Mouse (Mus musculus): ENCODE measurements around the gene Grin3b. TPM values are rescaled to one million over a fixed set of nuclear protein-coding genes. Genes with fewer than 3 reads are reported as not detected.
A peak's percentile ranks its signal among the peaks of the same experiment; 100 is the strongest.

Grin3b gene
- polyA plus RNA-seq, 1 experiment = 0.16 TPM

DNA sequence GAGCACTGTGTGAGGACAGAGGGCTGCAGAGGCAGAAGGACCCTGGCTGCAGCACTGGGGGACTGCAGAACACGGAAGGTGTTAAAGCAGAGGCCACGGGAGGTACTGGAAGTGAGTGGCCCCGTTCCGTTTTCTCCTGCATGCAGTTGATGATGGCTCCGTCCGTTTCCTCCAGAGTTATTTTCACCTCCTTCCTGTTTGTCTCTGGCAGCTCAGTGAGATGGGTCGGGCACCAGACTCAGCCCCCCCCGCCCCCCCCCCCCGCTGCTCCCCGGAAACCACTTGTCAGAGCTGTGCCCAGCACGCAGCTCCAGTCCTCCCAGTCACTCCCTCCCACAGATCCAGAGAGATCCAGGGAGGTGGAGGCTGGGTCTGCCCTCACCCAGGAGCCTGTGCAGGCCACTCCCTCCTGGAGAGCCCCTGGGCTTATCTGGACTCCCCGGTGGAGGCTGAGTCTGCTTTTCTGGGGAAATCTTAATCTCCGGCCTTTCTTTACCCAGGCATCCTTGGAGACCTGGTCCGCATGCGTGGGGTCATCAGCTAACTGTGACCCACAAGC lies 48.3 kb downstream of the Grin3b start:
- H3K36me3 ChIP-seq (ENCODE audit: control insufficient read depth, insufficient read depth, low read length) = peaks cover 47% of the 10 kb centered on the region
- peak overlapping the region; percentile 92 for H3K27ac ChIP-seq (ENCODE audit: insufficient read depth, low read length)
- peak overlapping the region; percentile 53 for H3K4me3 ChIP-seq (ENCODE audit: extremely low read depth, insufficient read depth, insufficient read length)
- peaks cover 35% of the 10 kb centered on the region for H3K4me1 ChIP-seq (ENCODE audit: control insufficient read depth, insufficient read depth, insufficient read length)
- 11% methylated on average over 15 of the region's 15 CpGs for WGBS
- no peak for TF ChIP-seq CTCF (IDR thresholded peaks at IDR 0.05; ENCODE audit: extremely low read depth, insufficient read depth, insufficient read length, insufficient replicate concordance)
- peak; percentile 53; the same call in 1 of the 2 replicates for TF ChIP-seq POLR2A (IDR thresholded peaks at IDR 0.05; ENCODE audit: low read depth, low read length)
- H3K27me3 ChIP-seq (ENCODE audit: control insufficient read depth, insufficient read depth, low read length) = no peaks in the 10 kb centered on the region
- peak in 1 of 2 experiments; percentile 74 for DNase-seq (ENCODE audit: low read depth in 1 of 2, low spot score in 2 of 2)

- DNase-seq (ENCODE audit: low read depth in 1 of 2, low spot score in 2 of 2) = no peak
- Histone ChIP-seq H3K4me3 (ENCODE audit: extremely low read depth, insufficient read depth, insufficient read length) (peak overlapping the region; percentile 53), H3K36me3 (ENCODE audit: control insufficient read depth, insufficient read depth, low read length) (peaks cover 46% of the 10 kb centered on the region), H3K27me3 (ENCODE audit: control insufficient read depth, insufficient read depth, low read length) (no peaks in the 10 kb centered on the region), H3K4me1 (ENCODE audit: control insufficient read depth, insufficient read depth, insufficient read length) (peaks cover 38% of the 10 kb centered on the region; the same call in 1 of the 2 replicates), H3K27ac (ENCODE audit: insufficient read depth, low read length) (peak overlapping the region; percentile 92)
- 84% methylated on average over 20 of the region's 20 CpGs for WGBS
- TF ChIP-seq CTCF (IDR thresholded peaks at IDR 0.05; ENCODE audit: extremely low read depth, insufficient read depth, insufficient read length, insufficient replicate concordance) (no peak), POLR2A (IDR thresholded peaks at IDR 0.05; ENCODE audit: low read depth, low read length) (no peak)
These were observed 49.1 kb downstream of the Grin3b start for GRCm38 (mm10) chr10:80019471-80020131.

- Histone ChIP-seq H3K4me1 (ENCODE audit: control insufficient read depth, insufficient read depth, insufficient read length) (peaks cover 44% of the 10 kb centered on the region; the same call in 1 of the 2 replicates), H3K36me3 (ENCODE audit: control insufficient read depth, insufficient read depth, low read length) (peaks cover 52% of the 10 kb centered on the region)
These were observed 49.7 kb downstream of the Grin3b start for GRCm38 (mm10) chr10:80020191-80020590.

DNA sequence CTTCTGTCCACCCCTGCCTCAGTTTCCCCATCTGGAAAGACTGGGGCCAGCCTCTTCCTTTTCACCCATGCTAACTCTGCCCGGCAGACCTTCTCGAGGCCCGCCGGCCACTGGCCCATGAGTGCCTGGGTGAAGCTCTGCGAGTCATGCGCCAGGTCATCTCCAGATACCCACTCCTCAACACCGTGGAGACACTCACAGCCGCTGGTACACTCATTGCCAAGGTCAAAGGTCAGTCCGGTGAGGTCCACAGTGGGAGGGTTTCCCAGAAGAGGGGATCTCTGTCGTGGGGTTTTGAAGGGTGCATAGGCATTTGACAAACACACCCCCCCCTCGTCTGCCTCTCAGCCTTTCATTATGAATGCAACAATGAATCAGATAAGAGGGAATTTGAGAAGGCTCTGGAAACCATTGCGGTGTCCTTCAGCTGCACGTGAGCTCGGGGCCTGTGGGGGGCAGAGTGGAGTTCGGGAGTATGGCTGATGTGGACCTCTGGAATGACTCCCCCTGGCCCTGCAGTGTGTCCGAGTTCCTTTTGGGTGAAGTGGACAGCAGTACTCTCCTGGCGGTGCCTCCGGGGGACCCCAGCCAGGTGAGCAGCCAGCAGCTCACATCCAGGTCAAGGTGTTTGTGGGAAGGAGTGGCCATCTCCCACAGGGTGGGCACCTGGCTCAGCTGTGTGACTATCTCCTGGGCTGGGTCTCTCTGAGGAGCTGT lies 50.2 kb downstream of the Grin3b start:
- Histone ChIP-seq H3K4me3 (ENCODE audit: extremely low read depth, insufficient read depth, insufficient read length) (no peak overlapping the region), H3K36me3 (ENCODE audit: control insufficient read depth, insufficient read depth, low read length) (peaks cover 57% of the 10 kb centered on the region), H3K4me1 (ENCODE audit: control insufficient read depth, insufficient read depth, insufficient read length) (peaks cover 46% of the 10 kb centered on the region; the same call in 1 of the 2 replicates), H3K27me3 (ENCODE audit: control insufficient read depth, insufficient read depth, low read length) (no peaks in the 10 kb centered on the region), H3K27ac (ENCODE audit: insufficient read depth, low read length) (peak overlapping the region; percentile 92)
- 85% methylated on average over 18 of the region's 18 CpGs for WGBS
- no peak for DNase-seq (ENCODE audit: low read depth in 1 of 2, low spot score in 2 of 2)
- no peak for TF ChIP-seq CTCF (IDR thresholded peaks at IDR 0.05; ENCODE audit: extremely low read depth, insufficient read depth, insufficient read length, insufficient replicate concordance)
- TF ChIP-seq POLR2A (IDR thresholded peaks at IDR 0.05; ENCODE audit: low read depth, low read length) = no peak

More at GRCm38 (mm10) chr10:80020191-80020590, 49.7 kb downstream of the Grin3b start:
- WGBS = 83% methylated on average over 11 of the region's 11 CpGs
- no peaks in the 10 kb centered on the region for H3K27me3 ChIP-seq (ENCODE audit: control insufficient read depth, insufficient read depth, low read length)
- TF ChIP-seq CTCF (IDR thresholded peaks at IDR 0.05; ENCODE audit: extremely low read depth, insufficient read depth, insufficient read length, insufficient replicate concordance) = no peak
- TF ChIP-seq POLR2A (IDR thresholded peaks at IDR 0.05; ENCODE audit: low read depth, low read length) = no peak
- DNase-seq (ENCODE audit: low read depth in 1 of 2, low spot score in 2 of 2) = no peak
- H3K27ac ChIP-seq (ENCODE audit: insufficient read depth, low read length) = peak overlapping the region; percentile 92
- H3K4me3 ChIP-seq (ENCODE audit: extremely low read depth, insufficient read depth, insufficient read length) = peak overlapping the region; percentile 15; the same call in 1 of the 2 replicates

- no peak for DNase-seq (ENCODE audit: low read depth in 1 of 2, low spot score in 2 of 2)
- peaks cover 46% of the 10 kb centered on the region; the same call in 1 of the 2 replicates for H3K4me1 ChIP-seq (ENCODE audit: control insufficient read depth, insufficient read depth, insufficient read length)
- 83% methylated on average over 13 of the region's 13 CpGs for WGBS
- H3K36me3 ChIP-seq (ENCODE audit: control insufficient read depth, insufficient read depth, low read length) = peaks cover 62% of the 10 kb centered on the region
- no peaks in the 10 kb centered on the region for H3K27me3 ChIP-seq (ENCODE audit: control insufficient read depth, insufficient read depth, low read length)
- peak overlapping the region; percentile 92 for H3K27ac ChIP-seq (ENCODE audit: insufficient read depth, low read length)
- no peak overlapping the region for H3K4me3 ChIP-seq (ENCODE audit: extremely low read depth, insufficient read depth, insufficient read length)
- no peak for TF ChIP-seq POLR2A (IDR thresholded peaks at IDR 0.05; ENCODE audit: low read depth, low read length)
These were observed 50.8 kb downstream of the Grin3b start for GRCm38 (mm10) chr10:80021320-80021641.

DNA sequence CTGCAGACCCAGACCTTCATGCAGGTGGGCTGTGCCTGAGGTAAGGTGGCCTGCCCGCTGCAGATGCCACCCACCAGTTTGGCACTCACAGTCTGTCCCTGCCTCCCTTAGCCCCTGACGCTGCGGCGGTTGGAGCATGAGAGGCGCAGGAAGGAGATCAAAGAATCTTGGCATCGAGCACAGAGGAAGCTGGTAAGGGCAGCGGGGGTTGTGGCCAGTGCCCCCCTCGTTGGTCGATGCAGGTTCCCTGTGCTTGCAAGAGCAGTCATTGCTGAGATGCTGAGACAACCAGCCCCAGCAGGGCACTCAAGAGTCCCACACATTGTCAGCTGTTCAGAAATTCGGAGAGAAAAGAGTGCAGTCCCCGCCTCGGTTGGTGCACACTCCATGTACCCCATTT lies 51.6 kb downstream of the Grin3b start:
- Histone ChIP-seq H3K27ac (ENCODE audit: insufficient read depth, low read length) (peak overlapping the region; percentile 79), H3K4me1 (ENCODE audit: control insufficient read depth, insufficient read depth, insufficient read length) (peaks cover 50% of the 10 kb centered on the region; the same call in 1 of the 2 replicates), H3K27me3 (ENCODE audit: control insufficient read depth, insufficient read depth, low read length) (no peaks in the 10 kb centered on the region), H3K4me3 (ENCODE audit: extremely low read depth, insufficient read depth, insufficient read length) (no peak overlapping the region), H3K36me3 (ENCODE audit: control insufficient read depth, insufficient read depth, low read length) (peaks cover 71% of the 10 kb centered on the region)
- DNase-seq (ENCODE audit: low read depth in 1 of 2, low spot score in 2 of 2) = no peak
- no peak for TF ChIP-seq POLR2A (IDR thresholded peaks at IDR 0.05; ENCODE audit: low read depth, low read length)
- 25% methylated on average over 12 of the region's 12 CpGs for WGBS
